Mouse (Mus musculus) kidney, postnatal 4 days (tissue): Measurements from ENCODE around the gene Olfr1104.

Source experiments
- DNase-seq, 2 experiments: peaks; one replicate each; pipeline ENCODE4 v3.0.0; 2021; ENCODE audit warnings: mixed read lengths in 2 of 2

The Olfr1104 gene

DNA sequence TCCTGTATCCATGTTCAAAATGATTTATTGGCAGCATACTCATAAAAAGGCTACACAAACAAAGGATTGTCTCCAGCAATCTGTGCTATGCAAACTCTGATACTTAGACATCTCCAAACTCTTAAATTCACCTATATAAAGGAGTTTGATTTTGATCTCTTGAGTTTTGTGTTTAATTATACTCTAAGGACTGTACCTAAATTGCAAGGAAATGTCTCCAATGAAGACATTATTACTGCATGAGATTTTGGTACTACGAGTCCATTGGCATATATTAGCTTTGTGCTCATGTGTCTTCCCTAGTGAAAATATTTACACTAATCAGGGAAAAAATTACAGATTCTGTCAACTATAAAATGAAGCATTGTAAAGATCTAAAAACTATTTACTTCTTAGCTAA lies at the start of gene Olfr1104:
TSS of gene Olfr1104 (minus strand) at position 101 of the 400 bp plus-strand sequence.
- DNase-seq: no peak

DNA sequence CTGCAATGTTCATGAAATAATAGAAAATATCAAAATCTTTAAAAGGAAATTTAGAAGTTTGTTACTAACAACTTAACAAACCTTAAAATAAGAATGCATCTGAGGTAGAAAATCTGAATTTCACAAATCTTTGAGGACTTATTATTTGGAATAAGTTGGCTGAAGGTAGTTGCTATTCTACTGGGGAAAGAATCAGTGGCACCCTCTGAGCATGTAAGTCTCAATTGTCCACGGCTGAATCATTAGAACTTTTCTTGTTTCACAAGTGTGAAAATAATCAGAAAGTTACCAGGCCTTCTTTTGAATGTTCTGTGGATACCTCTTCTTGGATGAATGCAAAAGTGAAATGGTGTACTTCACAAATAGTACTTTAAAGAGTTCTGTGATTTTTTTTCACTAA lies 48.8 kb upstream of the Olfr1104 start, which contains the start of gene Olfr1107:
TSS of gene Olfr1107 (minus strand) at position 101 of the 400 bp plus-strand sequence.
- DNase-seq: no peak

DNA sequence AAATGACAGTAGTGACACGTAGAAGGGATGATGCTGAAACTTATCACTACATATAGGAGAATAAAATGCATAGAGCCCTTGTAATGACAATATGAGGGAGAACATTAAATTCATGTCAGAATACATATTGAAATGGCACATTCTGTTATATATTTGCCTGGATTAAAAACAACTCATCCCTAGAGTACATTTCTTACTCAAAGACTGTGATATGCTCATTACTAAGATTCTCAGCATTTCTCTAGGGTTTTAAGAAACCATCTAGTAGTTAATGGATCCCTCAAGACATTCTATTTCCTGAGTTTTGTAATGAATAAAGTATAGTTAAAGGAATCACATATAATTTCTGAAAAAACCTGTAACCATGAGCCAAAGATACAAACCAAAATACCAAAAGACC lies 25.3 kb upstream of the Olfr1104 start, which contains the start of gene Olfr1106:
TSS of gene Olfr1106 (minus strand) at position 101 of the 400 bp plus-strand sequence.
- DNase-seq: no peak

DNA sequence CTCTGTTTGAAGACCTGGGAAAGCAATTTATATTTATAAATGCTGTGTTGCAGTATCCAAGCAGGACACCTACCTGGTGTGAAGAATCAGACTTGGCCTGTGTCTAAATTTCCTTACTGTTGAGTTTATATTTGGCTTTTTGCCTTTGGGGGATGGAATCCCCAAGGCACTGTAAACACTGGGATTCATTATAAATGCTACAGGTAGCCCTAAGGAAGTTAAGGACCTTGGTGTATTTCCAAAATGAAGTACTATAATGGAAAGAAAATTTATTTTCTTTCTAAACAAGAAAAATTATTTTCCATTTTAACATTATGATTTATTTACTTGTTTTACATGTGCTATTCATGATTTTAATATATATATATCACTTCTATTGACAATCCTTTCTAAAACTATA lies 9.6 kb upstream of the Olfr1104 start, which contains the start of gene Olfr1105:
TSS of gene Olfr1105 (minus strand) at position 101 of the 400 bp plus-strand sequence.
- DNase-seq: no peak

DNA sequence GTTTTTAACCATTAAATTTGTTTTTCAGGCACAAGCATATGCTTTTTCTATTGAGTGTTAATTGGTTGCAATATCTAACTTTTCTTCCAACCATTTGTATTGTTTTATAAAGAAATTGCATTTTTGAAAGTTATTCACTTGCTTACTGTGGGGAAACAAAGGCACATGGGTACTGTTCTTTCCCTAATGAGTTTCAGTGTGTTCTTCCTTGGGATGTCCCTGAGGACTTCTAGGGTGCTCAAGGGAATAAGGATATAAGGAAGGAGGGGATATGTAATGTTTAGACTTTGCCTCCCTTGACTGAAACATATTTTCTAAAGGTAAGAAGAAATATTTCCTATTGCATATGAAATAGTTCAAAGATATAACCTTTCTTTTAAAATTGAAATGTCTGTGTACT lies 28.8 kb downstream of the Olfr1104 start, which contains the start of gene Olfr1102:
TSS of gene Olfr1102 (plus strand) at position 301 of the 400 bp plus-strand sequence.
- no peak for DNase-seq

DNA sequence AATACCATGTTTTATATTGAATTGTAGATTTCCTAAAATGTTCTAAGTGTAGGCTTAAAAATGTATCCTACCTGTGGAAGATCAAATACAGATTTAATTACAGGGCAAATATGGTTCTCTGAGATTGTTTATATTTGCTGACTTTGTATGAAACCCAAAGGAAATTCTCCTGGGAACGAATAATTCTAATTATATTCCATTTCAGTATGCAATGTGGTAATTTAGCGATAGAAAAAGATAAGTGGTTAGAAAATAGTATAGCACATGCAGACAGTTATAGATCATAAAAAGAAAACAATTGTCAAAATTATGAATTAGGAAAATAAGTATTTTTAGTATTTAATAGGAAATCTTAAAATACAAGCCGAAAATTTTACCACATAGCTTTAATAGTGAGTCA lies 35.8 kb downstream of the Olfr1104 start, which contains the start of gene Olfr1101:
TSS of gene Olfr1101 (minus strand) at position 101 of the 400 bp plus-strand sequence.
- no peak for DNase-seq

DNA sequence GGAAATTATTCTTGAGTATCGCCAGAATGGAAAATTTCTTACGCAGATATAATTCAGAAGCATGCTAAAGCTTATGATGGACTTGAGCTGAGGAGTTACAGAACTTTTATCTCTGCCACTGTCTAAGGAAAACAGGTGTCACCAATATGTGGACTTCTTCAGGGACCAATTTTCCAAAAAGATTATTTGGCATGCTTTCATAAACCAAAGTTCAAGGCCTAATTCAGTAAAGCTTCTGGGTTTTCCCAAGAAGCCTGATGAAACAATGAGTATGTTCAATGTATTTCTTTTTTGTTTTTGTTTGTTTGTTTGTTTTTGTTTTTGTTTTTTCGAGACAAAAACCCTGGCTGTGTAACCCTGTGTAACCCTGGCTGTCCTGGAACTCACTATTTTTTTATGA lies 47.0 kb downstream of the Olfr1104 start, which contains the start of gene Olfr1100:
TSS of gene Olfr1100 (minus strand) at position 101 of the 400 bp plus-strand sequence.
- DNase-seq: no peak
